Mouse (Mus musculus) urinary bladder, adult 2 months (tissue): ENCODE data around the gene Fdx1. TPM values are rescaled to one million over a fixed set of nuclear protein-coding genes. Genes with fewer than 3 reads are reported as not detected.

Source experiments
- DNase-seq: peaks from one replicate; pipeline ENCODE4 v3.0.0; 2022; ENCODE audit warnings: low spot score
- polyA plus RNA-seq: library from polyadenylated mRNA; depleted of rRNA; stranded (reverse); fragments of >200 nt; gene quantifications from 2 replicates; pipeline ENCODE4 v1.2.3, GENCODE M21; 2012; rRNA removed

Fdx1 gene
- 56.6 and 68.7 TPM in 2 replicates for polyA plus RNA-seq

- DNase-seq, result peak; percentile 70
Measured at GRCm38 (mm10) chr9:51962975-51963701, at the start of gene Fdx1. Fdx1 (minus strand) TSS chr9:51963556.

- no peak for DNase-seq
Measured at GRCm38 (mm10) chr9:52012781-52013436, 49.6 kb upstream of the Fdx1 start.

GRCm38 (mm10) chr9:52012311-52012710 is 49.0 kb upstream of the Fdx1 start:
- no peak for DNase-seq

- no peak for DNase-seq
Measured at GRCm38 (mm10) chr9:52008511-52008910, 45.2 kb upstream of the Fdx1 start.

GRCm38 (mm10) chr9:52007341-52007740 is 44.0 kb upstream of the Fdx1 start:
- no peak for DNase-seq

- DNase-seq, result no peak
Measured at GRCm38 (mm10) chr9:52003501-52003900, 40.1 kb upstream of the Fdx1 start.

- DNase-seq, result no peak
Measured at GRCm38 (mm10) chr9:51995331-51996099, 32.2 kb upstream of the Fdx1 start.

GRCm38 (mm10) chr9:51994636-51995260 is 31.4 kb upstream of the Fdx1 start:
- no peak for DNase-seq

GRCm38 (mm10) chr9:51993486-51994275 is 30.3 kb upstream of the Fdx1 start:
- DNase-seq, result no peak

- DNase-seq, result no peak
Measured at GRCm38 (mm10) chr9:51991241-51991876, 28.0 kb upstream of the Fdx1 start.

GRCm38 (mm10) chr9:51990828-51991227 is 27.5 kb upstream of the Fdx1 start:
- no peak for DNase-seq

- DNase-seq, result no peak
Measured at GRCm38 (mm10) chr9:51985493-51986099, 22.2 kb upstream of the Fdx1 start.

- DNase-seq, result no peak
Measured at GRCm38 (mm10) chr9:51981131-51981530, 17.8 kb upstream of the Fdx1 start.

- DNase-seq, result no peak
Measured at GRCm38 (mm10) chr9:51979301-51979700, 15.9 kb upstream of the Fdx1 start.

GRCm38 (mm10) chr9:51978545-51979259 is 15.3 kb upstream of the Fdx1 start:
- no peak for DNase-seq

GRCm38 (mm10) chr9:51977439-51978000 is 14.2 kb upstream of the Fdx1 start:
- DNase-seq, result peak; percentile 65

- DNase-seq, result no peak
Measured at GRCm38 (mm10) chr9:51974871-51975270, 11.5 kb upstream of the Fdx1 start.

GRCm38 (mm10) chr9:51973846-51974245 is 10.5 kb upstream of the Fdx1 start:
- DNase-seq, result no peak

- no peak for DNase-seq
Measured at GRCm38 (mm10) chr9:51966373-51966772, 3.0 kb upstream of the Fdx1 start.
